Mouse (Mus musculus): ENCODE results near the gene Deaf1. TPM values are rescaled to one million over a fixed set of nuclear protein-coding genes. Genes with fewer than 3 reads are reported as not detected.

Gene Deaf1
- polyA plus RNA-seq, 1 experiment, result 22.7 TPM

GRCm38 (mm10) chr7:141331990-141332389 is 4.5 kb upstream of the Deaf1 start:
- Histone ChIP-seq H3K4me3 (replicated peaks; ENCODE audit: extremely low read depth, low read depth, low read length) (no peak overlapping the region), H3K4me1 (ENCODE audit: control insufficient read depth, insufficient read depth, low read length) (peaks cover 6% of the 10 kb centered on the region)
- 55% methylated on average over 6 of the region's 6 CpGs for WGBS
- no peak for TF ChIP-seq POLR2A (IDR thresholded peaks at IDR 0.05; ENCODE audit: borderline replicate concordance, extremely low read depth, low read depth, low read length)
- no peak for TF ChIP-seq CTCF (IDR thresholded peaks at IDR 0.05; ENCODE audit: insufficient read depth, low read length)
- no peak for DNase-seq

GRCm38 (mm10) chr7:141330706-141331105 is 3.2 kb upstream of the Deaf1 start:
- DNase-seq, result no peak
- H3K4me1 ChIP-seq (ENCODE audit: control insufficient read depth, insufficient read depth, low read length), result peaks cover 18% of the 10 kb centered on the region
- no peak overlapping the region for H3K4me3 ChIP-seq (replicated peaks; ENCODE audit: extremely low read depth, low read depth, low read length)
- no peak for TF ChIP-seq POLR2A (IDR thresholded peaks at IDR 0.05; ENCODE audit: borderline replicate concordance, extremely low read depth, low read depth, low read length)
- no peak for TF ChIP-seq CTCF (IDR thresholded peaks at IDR 0.05; ENCODE audit: insufficient read depth, low read length)

- WGBS, result 11% methylated on average over 24 of the region's 24 CpGs
Measured at GRCm38 (mm10) chr7:141328373-141328990, 992 bp upstream of the Deaf1 start.

GRCm38 (mm10) chr7:141326546-141327446 is 694 bp downstream of the Deaf1 start:
- no peak for TF ChIP-seq POLR2A (IDR thresholded peaks at IDR 0.05; ENCODE audit: borderline replicate concordance, extremely low read depth, low read depth, low read length)
- no peak for TF ChIP-seq CTCF (IDR thresholded peaks at IDR 0.05; ENCODE audit: insufficient read depth, low read length)
- peak; percentile 28 for DNase-seq
- peaks cover 15% of the 10 kb centered on the region for H3K4me1 ChIP-seq (ENCODE audit: control insufficient read depth, insufficient read depth, low read length)
- peak overlapping the region; percentile 71 for H3K4me3 ChIP-seq (replicated peaks; ENCODE audit: extremely low read depth, low read depth, low read length)
- WGBS, result 4% methylated on average over 35 of the region's 35 CpGs

More at GRCm38 (mm10) chr7:141328373-141328990, 992 bp upstream of the Deaf1 start:
- TF ChIP-seq POLR2A (IDR thresholded peaks at IDR 0.05; ENCODE audit: borderline replicate concordance, extremely low read depth, low read depth, low read length), result no peak
- no peak for TF ChIP-seq CTCF (IDR thresholded peaks at IDR 0.05; ENCODE audit: insufficient read depth, low read length)
- Histone ChIP-seq H3K4me3 (replicated peaks; ENCODE audit: extremely low read depth, low read depth, low read length) (peak overlapping the region; percentile 96), H3K4me1 (ENCODE audit: control insufficient read depth, insufficient read depth, low read length) (peaks cover 18% of the 10 kb centered on the region)
- no peak for DNase-seq

- WGBS, result 59% methylated on average over 1 of the region's 1 CpGs
- DNase-seq, result no peak
- no peak overlapping the region for H3K4me3 ChIP-seq (replicated peaks; ENCODE audit: extremely low read depth, low read depth, low read length)
- H3K4me1 ChIP-seq (ENCODE audit: control insufficient read depth, insufficient read depth, low read length), result peaks cover 15% of the 10 kb centered on the region
- TF ChIP-seq POLR2A (IDR thresholded peaks at IDR 0.05; ENCODE audit: borderline replicate concordance, extremely low read depth, low read depth, low read length), result no peak
- TF ChIP-seq CTCF (IDR thresholded peaks at IDR 0.05; ENCODE audit: insufficient read depth, low read length), result no peak
Measured at GRCm38 (mm10) chr7:141324686-141325085, 2.8 kb downstream of the Deaf1 start.

GRCm38 (mm10) chr7:141319446-141319845 is 8.0 kb downstream of the Deaf1 start:
- no peak for TF ChIP-seq POLR2A (IDR thresholded peaks at IDR 0.05; ENCODE audit: borderline replicate concordance, extremely low read depth, low read depth, low read length)
- no peak for TF ChIP-seq CTCF (IDR thresholded peaks at IDR 0.05; ENCODE audit: insufficient read depth, low read length)
- no peak overlapping the region for H3K4me3 ChIP-seq (replicated peaks; ENCODE audit: extremely low read depth, low read depth, low read length)
- 73% methylated on average over 2 of the region's 2 CpGs for WGBS
- no peaks in the 10 kb centered on the region for H3K4me1 ChIP-seq (ENCODE audit: control insufficient read depth, insufficient read depth, low read length)
- no peak for DNase-seq

GRCm38 (mm10) chr7:141317619-141318132 is 9.8 kb downstream of the Deaf1 start:
- no peak overlapping the region for H3K4me3 ChIP-seq (replicated peaks; ENCODE audit: extremely low read depth, low read depth, low read length)

GRCm38 (mm10) chr7:141315974-141316373 is 11.5 kb downstream of the Deaf1 start:
- TF ChIP-seq POLR2A (IDR thresholded peaks at IDR 0.05; ENCODE audit: borderline replicate concordance, extremely low read depth, low read depth, low read length), result no peak
- peak; percentile 64 for TF ChIP-seq CTCF (IDR thresholded peaks at IDR 0.05; ENCODE audit: insufficient read depth, low read length)
- WGBS, result 73% methylated on average over 5 of the region's 5 CpGs
- peak; percentile 34 for DNase-seq
- Histone ChIP-seq H3K4me1 (ENCODE audit: control insufficient read depth, insufficient read depth, low read length) (no peaks in the 10 kb centered on the region), H3K4me3 (replicated peaks; ENCODE audit: extremely low read depth, low read depth, low read length) (no peak overlapping the region)

More at GRCm38 (mm10) chr7:141317619-141318132, 9.8 kb downstream of the Deaf1 start:
- 70% methylated on average over 1 of the region's 1 CpGs for WGBS
- no peak for DNase-seq
- H3K4me1 ChIP-seq (ENCODE audit: control insufficient read depth, insufficient read depth, low read length), result no peaks in the 10 kb centered on the region
- TF ChIP-seq POLR2A (IDR thresholded peaks at IDR 0.05; ENCODE audit: borderline replicate concordance, extremely low read depth, low read depth, low read length) (no peak), CTCF (IDR thresholded peaks at IDR 0.05; ENCODE audit: insufficient read depth, low read length) (no peak)

GRCm38 (mm10) chr7:141315076-141315475 is 12.4 kb downstream of the Deaf1 start:
- TF ChIP-seq CTCF (IDR thresholded peaks at IDR 0.05; ENCODE audit: insufficient read depth, low read length), result no peak
- TF ChIP-seq POLR2A (IDR thresholded peaks at IDR 0.05; ENCODE audit: borderline replicate concordance, extremely low read depth, low read depth, low read length), result no peak
- H3K4me1 ChIP-seq (ENCODE audit: control insufficient read depth, insufficient read depth, low read length), result no peaks in the 10 kb centered on the region
- H3K4me3 ChIP-seq (replicated peaks; ENCODE audit: extremely low read depth, low read depth, low read length), result no peak overlapping the region
- WGBS, result 83% methylated on average over 8 of the region's 8 CpGs
- DNase-seq, result no peak

All from lung, adult 2 months (tissue).